Mouse (Mus musculus) lung, embryonic 14.5 days (tissue): Measurements from ENCODE around the gene Cln3. TPM values are rescaled to one million over a fixed set of nuclear protein-coding genes. Genes with fewer than 3 reads are reported as not detected.

Experiments used
- ATAC-seq: fragments of 200-750 bp; cut with Nextera tagmentation; 2 replicates; pipeline ENCODE4 v1.8.0; 2017; ENCODE audit warnings: mild to moderate bottlenecking, moderate TSS enrichment, moderate library complexity; ENCODE audit not compliant: insufficient read depth
- DNase-seq: peaks from one replicate; pipeline ENCODE4 v3.0.0-alpha.2; 2015
- H3K27ac ChIP-seq: fragments of 300-500 bp; sonication (generic); 2 replicates; pipeline ENCODE4 v1.5.1; 2014; ENCODE audit warnings: low read depth, mild to moderate bottlenecking, moderate library complexity
- H3K27me3 ChIP-seq: fragments of 300-500 bp; sonication (generic); 2 replicates; pipeline ENCODE4 v1.6.1; 2014; ENCODE audit warnings: low read length, control low read depth; ENCODE audit not compliant: insufficient read depth
- H3K36me3 ChIP-seq: fragments of 300-500 bp; sonication (generic); 2 replicates; pipeline ENCODE4 v1.6.1; 2014; ENCODE audit warnings: control low read depth; ENCODE audit not compliant: insufficient read depth
- H3K4me1 ChIP-seq: fragments of 300-500 bp; sonication (generic); 2 replicates; pipeline ENCODE4 v1.6.1; 2014; ENCODE audit warnings: antibody characterized with exemption, control low read depth; ENCODE audit not compliant: insufficient read depth
- H3K4me2 ChIP-seq: fragments of 300-500 bp; sonication (generic); 2 replicates; pipeline ENCODE4 v1.6.1; 2014; ENCODE audit warnings: mild to moderate bottlenecking
- H3K4me3 ChIP-seq: fragments of 300-500 bp; sonication (generic); 2 replicates; pipeline ENCODE4 v1.5.1; 2014; ENCODE audit warnings: low read depth, low read length
- H3K9ac ChIP-seq: fragments of 300-500 bp; sonication (generic); 2 replicates; pipeline ENCODE4 v1.6.1; 2014
- H3K9me3 ChIP-seq: fragments of 300-500 bp; sonication (generic); 2 replicates; pipeline ENCODE4 v1.6.1; 2016; ENCODE audit warnings: low read depth, low read length, control low read depth
- CTCF ChIP-seq: IDR thresholded peaks from 2 replicates; pipeline ENCODE4 v1.5.1; 2016; ENCODE audit warnings: antibody characterized with exemption, low read depth
- WGBS: fragments of 180-500 bp; shearing (Covaris S2); extraction: QIAGEN DNeasy Blood & Tissue Kit; methylation state at CpG from one replicate; pipeline ENCODE4 v1.1.7; 2014; 5-methylcytosine and 5-hydroxymethylcytosine counted together
- polyA plus RNA-seq: library from polyadenylated mRNA; unstranded; fragments of >200 nt; fragmentation: Nextera tagmentation; extraction: Ambion mirVana; gene quantifications from 2 replicates; pipeline ENCODE4 v1.2.1, GENCODE M21; 2014

Gene Cln3
- polyA plus RNA-seq, 1 experiment from 2014 or later = 24.1 TPM

- H3K27ac ChIP-seq = 0 out of 2 replicates have a peak overlapping the region, but pooled peaks have one; percentile 42
- no peaks in the 10 kb centered on the region for H3K36me3 ChIP-seq
- no peaks in the 10 kb centered on the region for H3K27me3 ChIP-seq
- WGBS = 25% methylated on average over 6 of the region's 6 CpGs
- TF ChIP-seq CTCF = no peak
- H3K9me3 ChIP-seq = no peaks in the 10 kb centered on the region
- peak overlapping the region; percentile 16; the same call in 1 of the 2 replicates for H3K4me2 ChIP-seq
- DNase-seq = peak; percentile 73
- peak; percentile 91 for ATAC-seq
- H3K9ac ChIP-seq = no peak overlapping the region
- H3K4me1 ChIP-seq = 0 out of 2 replicates have a peak, but pooled peaks cover 6% of the 10 kb centered on the region
- H3K4me3 ChIP-seq = no peak overlapping the region
These were observed 39.8 kb upstream of the Cln3 start for GRCm38 (mm10) chr7:126625369-126625768.

- Histone ChIP-seq H3K4me2 (peak overlapping the region; percentile 16; the same call in 1 of the 2 replicates), H3K4me1 (0 out of 2 replicates have a peak, but pooled peaks cover 6% of the 10 kb centered on the region), H3K9me3 (no peaks in the 10 kb centered on the region), H3K4me3 (no peak overlapping the region; the same call in 1 of the 2 replicates), H3K27me3 (no peaks in the 10 kb centered on the region), H3K27ac (no peak overlapping the region), H3K36me3 (no peaks in the 10 kb centered on the region), H3K9ac (no peak overlapping the region)
- 51% methylated on average over 16 of the region's 16 CpGs for WGBS
- no peak for ATAC-seq
- no peak for TF ChIP-seq CTCF
- no peak for DNase-seq
These were observed 39.2 kb upstream of the Cln3 start for GRCm38 (mm10) chr7:126624774-126625173.

- 72% methylated on average over 1 of the region's 1 CpGs for WGBS
- Histone ChIP-seq H3K27me3 (no peaks in the 10 kb centered on the region), H3K36me3 (no peaks in the 10 kb centered on the region), H3K4me3 (no peak overlapping the region), H3K9me3 (no peaks in the 10 kb centered on the region), H3K9ac (no peak overlapping the region), H3K4me2 (no peak overlapping the region), H3K4me1 (0 out of 2 replicates have a peak, but pooled peaks cover 6% of the 10 kb centered on the region), H3K27ac (no peak overlapping the region)
- ATAC-seq (no peak), DNase-seq (no peak)
- no peak for TF ChIP-seq CTCF
These were observed 37.8 kb upstream of the Cln3 start for GRCm38 (mm10) chr7:126623381-126623780.

GRCm38 (mm10) chr7:126621452-126622359 is 36.1 kb upstream of the Cln3 start:
- TF ChIP-seq CTCF = no peak
- ATAC-seq = no peak
- H3K9ac ChIP-seq = no peak overlapping the region
- H3K27me3 ChIP-seq = no peaks in the 10 kb centered on the region
- no peak overlapping the region for H3K27ac ChIP-seq
- WGBS = 62% methylated on average over 9 of the region's 9 CpGs
- no peak overlapping the region for H3K4me2 ChIP-seq
- H3K9me3 ChIP-seq = no peaks in the 10 kb centered on the region
- H3K36me3 ChIP-seq = no peaks in the 10 kb centered on the region
- no peak overlapping the region for H3K4me3 ChIP-seq
- H3K4me1 ChIP-seq = 0 out of 2 replicates have a peak, but pooled peaks cover 6% of the 10 kb centered on the region
- peak; percentile 10 for DNase-seq

GRCm38 (mm10) chr7:126619559-126620275 is 34.1 kb upstream of the Cln3 start:
- no peaks in the 10 kb centered on the region for H3K9me3 ChIP-seq
- TF ChIP-seq CTCF = no peak
- no peaks in the 10 kb centered on the region for H3K27me3 ChIP-seq
- H3K9ac ChIP-seq = no peak overlapping the region
- 68% methylated on average over 10 of the region's 10 CpGs for WGBS
- no peak for ATAC-seq
- no peak overlapping the region for H3K4me3 ChIP-seq
- no peaks in the 10 kb centered on the region for H3K36me3 ChIP-seq
- H3K27ac ChIP-seq = no peak overlapping the region
- H3K4me2 ChIP-seq = no peak overlapping the region
- 0 out of 2 replicates have a peak, but pooled peaks cover 2% of the 10 kb centered on the region for H3K4me1 ChIP-seq
- DNase-seq = no peak

GRCm38 (mm10) chr7:126616707-126617106 is 31.1 kb upstream of the Cln3 start:
- ATAC-seq = no peak
- DNase-seq = no peak
- 59% methylated on average over 3 of the region's 3 CpGs for WGBS
- Histone ChIP-seq H3K9ac (no peak overlapping the region), H3K4me3 (no peak overlapping the region), H3K27me3 (no peaks in the 10 kb centered on the region), H3K4me2 (no peak overlapping the region), H3K36me3 (no peaks in the 10 kb centered on the region), H3K9me3 (no peaks in the 10 kb centered on the region), H3K27ac (no peak overlapping the region), H3K4me1 (no peaks in the 10 kb centered on the region)
- no peak for TF ChIP-seq CTCF

- ATAC-seq = no peak
- Histone ChIP-seq H3K9me3 (no peaks in the 10 kb centered on the region), H3K4me3 (no peak overlapping the region), H3K4me1 (no peaks in the 10 kb centered on the region), H3K27me3 (no peaks in the 10 kb centered on the region), H3K27ac (no peak overlapping the region), H3K4me2 (no peak overlapping the region), H3K9ac (no peak overlapping the region), H3K36me3 (no peaks in the 10 kb centered on the region)
- no peak for TF ChIP-seq CTCF
- WGBS = 67% methylated on average over 3 of the region's 3 CpGs
- DNase-seq = no peak
These were observed 27.1 kb upstream of the Cln3 start for GRCm38 (mm10) chr7:126612736-126613135.
